Mouse (Mus musculus) layer of hippocampus, postnatal 10 days (tissue): ENCODE data around the gene Fig4. TPM values are rescaled to one million over a fixed set of nuclear protein-coding genes. Genes with fewer than 3 reads are reported as not detected.

ENCODE experiments used
- DNase-seq, 2 experiments: peaks; one replicate each; pipeline ENCODE4 v3.0.0; 2021; ENCODE audit warnings: low spot score in 2 of 2
- long read RNA-seq: library from polyadenylated mRNA; stranded (forward); transcript quantifications from one replicate; pipeline ENCODE4 v2.0.0, GENCODE M21; 2023
- total RNA-seq, 2 experiments: library from RNA; stranded (reverse); gene quantifications; 2 replicates each; pipeline ENCODE4 v1.2.3; 2021

Gene Fig4
- total RNA-seq, result 10 to 100 TPM; 36.4 to 36.5 TPM
- long read RNA-seq, transcript Fig4-201 (23 exons, 3,282 nt), result major isoform, 33 of 47 reads
- long read RNA-seq, partial matches to known transcripts, result 4 of 47 reads
- long read RNA-seq, other reads (novel, unspliced or antisense), result 10 of 47 reads

- DNase-seq, result peak; percentile 83 to 90
Measured at GRCm38 (mm10) chr10:41302689-41303431, at the start of gene Fig4. Gene Fig4, minus strand, starts transcription at chr10:41303260.

GRCm38 (mm10) chr10:41341346-41341745 is 38.3 kb upstream of the Fig4 start:
- no peak for DNase-seq

- DNase-seq, result no peak
Measured at GRCm38 (mm10) chr10:41332533-41333043, 29.5 kb upstream of the Fig4 start.

GRCm38 (mm10) chr10:41315866-41316265 is 12.8 kb upstream of the Fig4 start:
- peak in 1 of 2 experiments; percentile 25 for DNase-seq

- no peak for DNase-seq
Measured at GRCm38 (mm10) chr10:41308205-41308604, 5.1 kb upstream of the Fig4 start.

- no peak for DNase-seq
Measured at GRCm38 (mm10) chr10:41304961-41305455, 1.9 kb upstream of the Fig4 start.

- DNase-seq, result peak; percentile 75 to 81
Measured at GRCm38 (mm10) chr10:41303639-41304444, 782 bp upstream of the Fig4 start, which contains the start of gene Ak9. Gene Ak9, plus strand, starts transcription at chr10:41303980.

GRCm38 (mm10) chr10:41300161-41300560 is 2.9 kb downstream of the Fig4 start:
- no peak for DNase-seq

GRCm38 (mm10) chr10:41295145-41295544 is 7.9 kb downstream of the Fig4 start:
- DNase-seq, result no peak

GRCm38 (mm10) chr10:41294734-41295133 is 8.3 kb downstream of the Fig4 start:
- no peak for DNase-seq

- DNase-seq, result no peak
Measured at GRCm38 (mm10) chr10:41293019-41293418, 10.0 kb downstream of the Fig4 start.

- no peak for DNase-seq
Measured at GRCm38 (mm10) chr10:41291021-41291420, 12.0 kb downstream of the Fig4 start.

- DNase-seq, result peak; percentile 93 to 95
Measured at GRCm38 (mm10) chr10:41288771-41289415, 14.2 kb downstream of the Fig4 start.

GRCm38 (mm10) chr10:41288074-41288473 is 15.0 kb downstream of the Fig4 start:
- DNase-seq, result no peak

GRCm38 (mm10) chr10:41287618-41288017 is 15.4 kb downstream of the Fig4 start:
- no peak for DNase-seq

- DNase-seq, result no peak
Measured at GRCm38 (mm10) chr10:41282086-41282485, 21.0 kb downstream of the Fig4 start.

GRCm38 (mm10) chr10:41280796-41281195 is 22.3 kb downstream of the Fig4 start:
- no peak for DNase-seq

GRCm38 (mm10) chr10:41280177-41280576 is 22.9 kb downstream of the Fig4 start:
- DNase-seq, result no peak

GRCm38 (mm10) chr10:41278808-41279207 is 24.3 kb downstream of the Fig4 start:
- DNase-seq, result no peak

- no peak for DNase-seq
Measured at GRCm38 (mm10) chr10:41274871-41275270, 28.2 kb downstream of the Fig4 start.

- DNase-seq, result peak; percentile 38 to 46
Measured at GRCm38 (mm10) chr10:41271860-41272259, 31.2 kb downstream of the Fig4 start.
